Mouse (Mus musculus) forebrain, embryonic 13.5 days (tissue): ENCODE results near the gene Cxcr1. TPM values are rescaled to one million over a fixed set of nuclear protein-coding genes. Genes with fewer than 3 reads are reported as not detected.

Experiments used
- ATAC-seq: fragments of 200-750 bp; cut with Nextera tagmentation; 2 replicates; pipeline ENCODE4 v1.8.0; 2017
- H3K27ac ChIP-seq: fragments of 300-500 bp; sonication (generic); 2 replicates; pipeline ENCODE4 v1.5.1; 2015; ENCODE audit warnings: inconsistent platforms, mild to moderate bottlenecking, moderate library complexity
- H3K27me3 ChIP-seq: fragments of 300-500 bp; sonication (generic); 2 replicates; pipeline ENCODE4 v1.6.1; 2015; ENCODE audit warnings: mild to moderate bottlenecking, inconsistent platforms
- H3K36me3 ChIP-seq: fragments of 300-500 bp; sonication (generic); 2 replicates; pipeline ENCODE4 v1.6.1; 2015; ENCODE audit warnings: mild to moderate bottlenecking, inconsistent platforms; ENCODE audit not compliant: poor library complexity, severe bottlenecking
- H3K4me1 ChIP-seq: fragments of 300-500 bp; sonication (generic); 2 replicates; pipeline ENCODE4 v1.6.1; 2015; ENCODE audit warnings: inconsistent platforms
- H3K4me2 ChIP-seq: fragments of 300-500 bp; sonication (generic); 2 replicates; pipeline ENCODE4 v1.6.1; 2015; ENCODE audit warnings: inconsistent platforms, mild to moderate bottlenecking, moderate library complexity
- H3K4me3 ChIP-seq: fragments of 300-500 bp; sonication (generic); 2 replicates; pipeline ENCODE4 v1.5.1; 2015; ENCODE audit warnings: mild to moderate bottlenecking, inconsistent platforms
- H3K9ac ChIP-seq: fragments of 300-500 bp; sonication (generic); 2 replicates; pipeline ENCODE4 v1.6.1; 2015; ENCODE audit warnings: mild to moderate bottlenecking, inconsistent platforms
- H3K9me3 ChIP-seq: fragments of 300-500 bp; sonication (generic); replicated peaks from 2 replicates; pipeline ENCODE4 v1.6.1; 2016; ENCODE audit warnings: inconsistent platforms
- WGBS: fragments of 180-500 bp; shearing (Covaris S2); methylation state at CpG from one replicate; pipeline ENCODE4 v1.1.7; 2015; 5-methylcytosine and 5-hydroxymethylcytosine counted together
- microRNA counts: library from miRNA; unstranded; fragments of <30 nt; microRNA quantifications from one replicate; lab custom pipeline; 2016
- microRNA-seq: library from miRNA; unstranded; fragments of <30 nt; microRNA quantifications from one replicate; pipeline ENCODE4, GENCODE M21; 2016
- polyA plus RNA-seq: library from polyadenylated mRNA; unstranded; fragments of >200 nt; fragmentation: Nextera tagmentation; extraction: Ambion mirVana; gene quantifications from 2 replicates; pipeline ENCODE4 v1.2.1, GENCODE M21; 2015

Cxcr1 gene
- polyA plus RNA-seq, 1 experiment from 2014 or later: not detected

GRCm38 (mm10) chr1:74155435-74156012 is 38.9 kb downstream of the Cxcr1 start:
- H3K4me2 ChIP-seq: no peak overlapping the region
- H3K27me3 ChIP-seq: no peaks in the 10 kb centered on the region
- WGBS: 87% methylated on average over 6 of the region's 6 CpGs
- no peak overlapping the region for H3K27ac ChIP-seq
- 0 out of 2 replicates have a peak, but pooled peaks cover 4% of the 10 kb centered on the region for H3K4me1 ChIP-seq
- H3K4me3 ChIP-seq: no peak overlapping the region
- H3K36me3 ChIP-seq: no peaks in the 10 kb centered on the region
- no peak overlapping the region for H3K9ac ChIP-seq
- ATAC-seq: no peak
- H3K9me3 ChIP-seq: no peaks in the 10 kb centered on the region

GRCm38 (mm10) chr1:74153461-74154184 is 40.8 kb downstream of the Cxcr1 start, which contains the start of gene Cxcr2:
TSS of gene Cxcr2 (plus strand) at chr1:74153989.
- no peak within 1 kb of the TSS for H3K4me3 ChIP-seq
- no peak for ATAC-seq
- H3K27ac ChIP-seq: no peak within 1 kb of the TSS
- 0 out of 2 replicates have a peak, but pooled peaks cover 4% of the 10 kb centered on the region for H3K4me1 ChIP-seq
- H3K27me3 ChIP-seq: no peaks in the 10 kb centered on the region
- H3K9me3 ChIP-seq: no peaks in the 10 kb centered on the region
- no peak within 1 kb of the TSS for H3K4me2 ChIP-seq
- H3K9ac ChIP-seq: no peak within 1 kb of the TSS
- WGBS: 83% methylated on average over 8 of the region's 8 CpGs
- H3K36me3 ChIP-seq: no peaks in the 10 kb centered on the region

- no peaks in the 10 kb centered on the region for H3K36me3 ChIP-seq
- no peak overlapping the region for H3K9ac ChIP-seq
- no peaks in the 10 kb centered on the region for H3K27me3 ChIP-seq
- H3K4me1 ChIP-seq: no peaks in the 10 kb centered on the region
- H3K4me2 ChIP-seq: no peak overlapping the region
- no peak for ATAC-seq
- no peaks in the 10 kb centered on the region for H3K9me3 ChIP-seq
- 82% methylated on average over 3 of the region's 3 CpGs for WGBS
- H3K27ac ChIP-seq: no peak overlapping the region
- H3K4me3 ChIP-seq: no peak overlapping the region
Observed at GRCm38 (mm10) chr1:74151091-74151490, 43.3 kb downstream of the Cxcr1 start.

GRCm38 (mm10) chr1:74150101-74150500 is 44.3 kb downstream of the Cxcr1 start:
- Histone ChIP-seq H3K27ac (no peak overlapping the region), H3K27me3 (no peaks in the 10 kb centered on the region), H3K9me3 (no peaks in the 10 kb centered on the region), H3K4me2 (no peak overlapping the region), H3K4me3 (no peak overlapping the region), H3K4me1 (no peaks in the 10 kb centered on the region), H3K36me3 (no peaks in the 10 kb centered on the region), H3K9ac (no peak overlapping the region)
- WGBS: 68% methylated on average over 3 of the region's 3 CpGs
- no peak for ATAC-seq

- Histone ChIP-seq H3K4me3 (no peak overlapping the region), H3K27me3 (no peaks in the 10 kb centered on the region), H3K9ac (no peak overlapping the region), H3K9me3 (no peaks in the 10 kb centered on the region), H3K4me2 (no peak overlapping the region), H3K36me3 (no peaks in the 10 kb centered on the region), H3K4me1 (no peaks in the 10 kb centered on the region), H3K27ac (no peak overlapping the region)
- 88% methylated on average over 6 of the region's 6 CpGs for WGBS
- ATAC-seq: no peak
Observed at GRCm38 (mm10) chr1:74149106-74149885, 45.1 kb downstream of the Cxcr1 start.

MicroRNA genes within 50 kb of the gene (microRNA counts, 519-probe panel; counts per million panel counts)
- microRNA mmu-miR-1928 (lab: Ali Mortazavi, UCI): 177 counts per million, percentile 53 among the panel's probes with 10 or more counts

Small RNAs within 50 kb of the gene (microRNA-seq; reads per million reads assigned to microRNA genes)
- gene Mir1928: not detected

Other genes with a start within 250 kb of the Cxcr1 start
- 10.4 and 10.6 TPM in 2 replicates for gene Tns1, start 70.2 kb downstream of the Cxcr1 start, polyA plus RNA-seq
- gene Rufy4, start 69.1 kb downstream of the Cxcr1 start, polyA plus RNA-seq: 0.19 and 0.26 TPM in 2 replicates
- gene Cxcr2, start 40.6 kb downstream of the Cxcr1 start, polyA plus RNA-seq: 0.14 TPM in 1 of 2 replicates, not detected in the other
- 367 and 371 TPM in 2 replicates for gene Arpc2, start 41.5 kb upstream of the Cxcr1 start, polyA plus RNA-seq
- gene Gpbar1, start 83.9 kb upstream of the Cxcr1 start, polyA plus RNA-seq: not detected in 2 replicates
- 195 and 211 TPM in 2 replicates for gene Aamp, start 90.1 kb upstream of the Cxcr1 start, polyA plus RNA-seq
- 94.5 and 96.1 TPM in 2 replicates for gene Pnkd, start 90.3 kb upstream of the Cxcr1 start, polyA plus RNA-seq
- 4.3 and 4.4 TPM in 2 replicates for gene Tmbim1, start 111.0 kb upstream of the Cxcr1 start, polyA plus RNA-seq
- 0.45 and 0.79 TPM in 2 replicates for gene Catip, start 167.5 kb upstream of the Cxcr1 start, polyA plus RNA-seq
- gene Slc11a1, start 180.6 kb upstream of the Cxcr1 start, polyA plus RNA-seq: 1.1 and 1.9 TPM in 2 replicates
- 23.6 and 26.6 TPM in 2 replicates for gene Ctdsp1, start 196.9 kb upstream of the Cxcr1 start, polyA plus RNA-seq
- gene Vil1, start 214.7 kb upstream of the Cxcr1 start, polyA plus RNA-seq: 0.18 and 0.28 TPM in 2 replicates